Comparison of ENCODE assay signal across 9 mouse cellular contexts in the genomic region with DNA sequence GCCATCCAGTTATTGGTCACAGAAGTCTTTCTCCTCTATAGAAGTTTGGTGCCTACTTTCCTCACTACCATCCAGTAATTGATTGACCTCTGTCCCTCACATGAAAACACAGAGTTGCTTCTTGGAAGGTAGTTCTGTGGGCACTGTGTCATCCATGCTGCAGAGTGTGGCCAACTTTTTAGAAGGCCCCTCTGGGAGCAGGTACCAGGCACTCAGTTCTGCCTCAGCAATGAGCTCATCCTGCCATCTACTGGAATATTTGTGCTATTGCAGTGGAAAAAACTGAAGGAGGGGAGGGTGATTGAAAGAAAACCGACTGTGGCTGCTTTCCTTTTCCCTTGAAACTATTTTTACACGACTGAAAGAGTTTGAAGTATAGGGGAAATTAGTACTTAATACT.
DNase-seq lines count a peak whose midpoint lies in the region; ATAC-seq and TF ChIP-seq lines count a peak whose summit lies in the region.
"Had no signal": no experiment of that assay in that cellular context is flagged by ENCODE, and none has a peak within 500 bp of the region (broad histone marks: within the 10 kb centered on the region; RNA-seq: fewer than 3 reads in every experiment).

No protein-coding gene starts in this region.

- H3K9me3 ChIP-seq in intestine, embryonic 14.5 days (ENCODE audit: control insufficient read depth, low read length) = no peaks in the 10 kb centered on the region
- H3K9me3 ChIP-seq in intestine, embryonic 16.5 days (ENCODE audit: control insufficient read depth, low read length) = no peaks in the 10 kb centered on the region
- no peaks in the 10 kb centered on the region for H3K9me3 ChIP-seq in E14TG2a.4 (ENCODE audit: low read length)
- no peaks in the 10 kb centered on the region for H3K9me3 ChIP-seq in forebrain, embryonic 16.5 days (ENCODE audit: control insufficient read depth, low read length)
- H3K9me3 ChIP-seq in midbrain, postnatal 0 days (ENCODE audit: low read length) = no peaks in the 10 kb centered on the region

- H3K36me3 ChIP-seq in intestine, embryonic 14.5 days (ENCODE audit: control insufficient read depth, insufficient read depth, low read length) = no peaks in the 10 kb centered on the region
- no peaks in the 10 kb centered on the region for H3K36me3 ChIP-seq in intestine, embryonic 16.5 days (ENCODE audit: control insufficient read depth, insufficient read depth, low read length)
- no peaks in the 10 kb centered on the region for H3K36me3 ChIP-seq in E14TG2a.4 (ENCODE audit: insufficient read depth, low read length)
- H3K36me3 ChIP-seq in forebrain, embryonic 16.5 days (ENCODE audit: control insufficient read depth, insufficient read depth) = no peaks in the 10 kb centered on the region
- H3K36me3 ChIP-seq in midbrain, postnatal 0 days (ENCODE audit: insufficient read depth, low read length) = no peaks in the 10 kb centered on the region

- H3K4me1 ChIP-seq in intestine, embryonic 14.5 days (replicated peaks; ENCODE audit: control insufficient read depth, insufficient read depth, low read length) = no peaks in the 10 kb centered on the region
- H3K4me1 ChIP-seq in intestine, embryonic 16.5 days (ENCODE audit: control insufficient read depth, insufficient read depth, low read length) = no peaks in the 10 kb centered on the region
- peaks cover 1% of the 10 kb centered on the region for H3K4me1 ChIP-seq in E14TG2a.4 (replicated peaks; ENCODE audit: low read depth, low read length)
- peaks cover 8% of the 10 kb centered on the region for H3K4me1 ChIP-seq in forebrain, embryonic 16.5 days (replicated peaks; ENCODE audit: control insufficient read depth, insufficient read depth, low read length)
- no peaks in the 10 kb centered on the region; the same call in 1 of the 2 replicates for H3K4me1 ChIP-seq in midbrain, postnatal 0 days (ENCODE audit: insufficient read depth, low read length)

- DNase-seq in intestine, embryonic 14.5 days (ENCODE audit: low spot score) = peak; percentile 60
- peak; percentile 7 for DNase-seq in cerebellum, adult 11-12 months
- peak; percentile 29 to 34 for DNase-seq in kidney, postnatal 36 days
- DNase-seq in midbrain, postnatal 0 days (ENCODE audit: low spot score) = peak; percentile 75
- no peak for DNase-seq in gastrocnemius, postnatal 25 days

- no peak overlapping the region for H3K4me2 ChIP-seq in intestine, embryonic 14.5 days (ENCODE audit: low read length)
- H3K4me2 ChIP-seq in intestine, embryonic 16.5 days (ENCODE audit: low read depth, low read length) = no peak overlapping the region
- no peak overlapping the region for H3K4me2 ChIP-seq in forebrain, embryonic 16.5 days (ENCODE audit: low read length)
- no peak overlapping the region for H3K4me2 ChIP-seq in midbrain, postnatal 0 days (ENCODE audit: low read depth, low read length, poor library complexity, severe bottlenecking)

- no peaks in the 10 kb centered on the region for H3K27me3 ChIP-seq in intestine, embryonic 14.5 days (replicated peaks; ENCODE audit: control insufficient read depth, insufficient read depth, low read length)
- 0 out of 2 replicates have a peak, but pooled peaks cover 4% of the 10 kb centered on the region for H3K27me3 ChIP-seq in intestine, embryonic 16.5 days (replicated peaks; ENCODE audit: control insufficient read depth, insufficient read depth, low read length)
- H3K27me3 ChIP-seq in E14TG2a.4 (ENCODE audit: insufficient read depth, low read length) = peaks cover 7% of the 10 kb centered on the region
- H3K27me3 ChIP-seq in forebrain, embryonic 16.5 days (replicated peaks; ENCODE audit: control insufficient read depth, insufficient read depth, low read length) = no peaks in the 10 kb centered on the region
- H3K27me3 ChIP-seq in midbrain, postnatal 0 days (ENCODE audit: insufficient read depth, low read length) = no peaks in the 10 kb centered on the region

- ATAC-seq in intestine, embryonic 14.5 days (replicated peaks; ENCODE audit: low FRiP score, low TSS enrichment, low read depth) = no peak
- ATAC-seq in intestine, embryonic 16.5 days = no peak
- ATAC-seq in forebrain, embryonic 16.5 days = peak; percentile 68
- 0 out of 2 replicates have a peak, but pooled peaks have one; percentile 55 for ATAC-seq in midbrain, postnatal 0 days (ENCODE audit: low FRiP score)

- WGBS in intestine, embryonic 14.5 days = 4% methylated on average over 2 of the region's 2 CpGs
- WGBS in intestine, embryonic 16.5 days = 4% methylated on average over 2 of the region's 2 CpGs
- 1% methylated on average over 2 of the region's 2 CpGs for WGBS in forebrain, embryonic 16.5 days
- 3% methylated on average over 2 of the region's 2 CpGs for WGBS in midbrain, postnatal 0 days

- no peak overlapping the region for H3K4me3 ChIP-seq in intestine, embryonic 14.5 days (ENCODE audit: low read depth, low read length)
- H3K4me3 ChIP-seq in intestine, embryonic 16.5 days (ENCODE audit: low read length) = no peak overlapping the region
- H3K4me3 ChIP-seq in E14TG2a.4 (replicated peaks; ENCODE audit: low read length) = no peak overlapping the region
- no peak overlapping the region for H3K4me3 ChIP-seq in forebrain, embryonic 16.5 days (replicated peaks; ENCODE audit: low read length)
- no peak overlapping the region for H3K4me3 ChIP-seq in midbrain, postnatal 0 days (ENCODE audit: low read depth, low read length)

- TF ChIP-seq CTCF in E14TG2a.4 (conservative IDR thresholded peaks at IDR 0.05; ENCODE audit: low read length) = peak; percentile 92
- peak; percentile 95 for TF ChIP-seq CTCF in midbrain, postnatal 0 days (IDR thresholded peaks at IDR 0.05)

- no peak overlapping the region for H3K9ac ChIP-seq in intestine, embryonic 14.5 days (ENCODE audit: low read length)
- H3K9ac ChIP-seq in intestine, embryonic 16.5 days (ENCODE audit: low read depth, low read length) = no peak overlapping the region
- H3K9ac ChIP-seq in forebrain, embryonic 16.5 days (replicated peaks; ENCODE audit: low read depth, low read length) = no peak overlapping the region
- no peak overlapping the region for H3K9ac ChIP-seq in midbrain, postnatal 0 days (replicated peaks; ENCODE audit: low read length, poor library complexity, severe bottlenecking)

- H3K27ac ChIP-seq in intestine, embryonic 14.5 days (ENCODE audit: low read depth) = no peak overlapping the region
- no peak overlapping the region for H3K27ac ChIP-seq in intestine, embryonic 16.5 days (ENCODE audit: low read length)
- no peak overlapping the region for H3K27ac ChIP-seq in forebrain, embryonic 16.5 days (ENCODE audit: low read length)
- H3K27ac ChIP-seq in midbrain, postnatal 0 days (ENCODE audit: low read depth, low read length) = no peak overlapping the region
- H3K27ac ChIP-seq: macrophage had no signal

Comparison
In these comparisons a context has a peak if more than half of its experiments do, and no peak if none do; other contexts are left out.
1. ATAC-seq: peak in forebrain, embryonic 16.5 days (single experiment) and midbrain, postnatal 0 days (single experiment); none in intestine, embryonic 14.5 days (single experiment) and intestine, embryonic 16.5 days (single experiment).